Mouse (Mus musculus): Measurements from ENCODE around the gene Hacd2.

- TF ChIP-seq CTCF (conservative IDR thresholded peaks at IDR 0.05; ENCODE audit: insufficient read depth, insufficient read length, low read depth, low read length) (no peak), POLR2A (IDR thresholded peaks at IDR 0.05; ENCODE audit: low read depth, low read length) (no peak)
These were observed 71.3 kb downstream of the Hacd2 start for GRCm38 (mm10) chr16:35093500-35093899.
